ENCODE assay signal across 29 mouse cellular contexts in genomic region chr9:104102901-104103300, GRCm38 (mm10). TPM values are rescaled to one million over a fixed set of nuclear protein-coding genes. Genes with fewer than 3 reads are reported as not detected.
A peak's percentile ranks its signal among the peaks of the same experiment; 100 is the strongest.
DNase-seq lines count a peak whose midpoint lies in the region; ATAC-seq and TF ChIP-seq lines count a peak whose summit lies in the region.
"Had no signal": no experiment of that assay in that cellular context is flagged by ENCODE, and none has a peak within 500 bp of the region (broad histone marks: within the 10 kb centered on the region; RNA-seq: fewer than 3 reads in every experiment).

No protein-coding gene starts in this region.

- H3K4me3 ChIP-seq in embryonic facial prominence, embryonic 14.5 days (ENCODE audit: low read depth, low read length) = no peak overlapping the region
- H3K4me3 ChIP-seq in embryonic facial prominence, embryonic 10.5 days = no peak overlapping the region
- H3K4me3 ChIP-seq in CH12.LX (replicated peaks in 1 of 3; ENCODE audit: low read depth in 2 of 3, low read length in 2 of 3, poor library complexity in 1 of 3) (no peak overlapping the region), ES-E14 (ENCODE audit: insufficient read depth in 1 of 2, low read depth in 1 of 2, low read length in 2 of 2, poor library complexity in 1 of 2, severe bottlenecking in 1 of 2) (peak overlapping the region in 1 of 2 experiments; percentile 7; a peak in 1 of 4 replicates)
- H3K4me3 ChIP-seq in limb, embryonic 15.5 days = no peak overlapping the region
- H3K4me3 ChIP-seq: forebrain, embryonic 10.5 days; heart, adult 2 months; hindbrain, embryonic 12.5 days; megakaryocyte, embryonic 14.5 days; midbrain, embryonic 12.5 days; neural tube, embryonic 13.5 days had no signal

- no peaks in the 10 kb centered on the region for H3K36me3 ChIP-seq in embryonic facial prominence, embryonic 14.5 days (ENCODE audit: control insufficient read depth, insufficient read depth, low read length)
- H3K36me3 ChIP-seq in embryonic facial prominence, embryonic 10.5 days (replicated peaks) = 0 out of 2 replicates have a peak, but pooled peaks cover 2% of the 10 kb centered on the region
- H3K36me3 ChIP-seq in CH12.LX (replicated peaks in 1 of 2; ENCODE audit: control insufficient read depth in 1 of 2, insufficient read depth in 1 of 2, low read length in 1 of 2) = peaks cover 0 to 8% of the 10 kb centered on the region in 2 experiments
- no peaks in the 10 kb centered on the region for H3K36me3 ChIP-seq in ES-E14 (ENCODE audit: control insufficient read depth, insufficient read depth, low read length, poor library complexity, severe bottlenecking)
- H3K36me3 ChIP-seq in limb, embryonic 15.5 days = no peaks in the 10 kb centered on the region
- H3K36me3 ChIP-seq: forebrain, embryonic 10.5 days; hindbrain, embryonic 12.5 days; midbrain, embryonic 12.5 days; neural tube, embryonic 13.5 days had no signal

- no peak for TF ChIP-seq POLR2A in CH12.LX (IDR thresholded peaks at IDR 0.05; ENCODE audit: low read depth, low read length)

- DNase-seq in embryonic facial prominence, embryonic 14.5 days (ENCODE audit: low spot score) = no peak
- DNase-seq in embryonic facial prominence, embryonic 10.5 days (ENCODE audit: low spot score) = no peak
- DNase-seq in CH12.LX (ENCODE audit: extremely low read depth) (peak; percentile 30), ES-E14 (ENCODE audit: low read depth, low spot score) (peak; percentile 63)
- no peak for DNase-seq in c-Kit-positive CD71-positive TER-119-positive erythroid progenitor cells, embryonic 14.5 days (ENCODE audit: low spot score)
- DNase-seq in layer of hippocampus, adult 9-11 months = no peak
- DNase-seq: adrenal gland, adult 8-10 months; cerebellum, adult 11-12 months; cerebellum, postnatal 14 days; gastrocnemius, postnatal 36 days; kidney, adult 8-10 months; layer of hippocampus, postnatal 36 days; lung, postnatal 4 days; right cerebral cortex, postnatal 4 days; thymus, adult 18-20 months; thymus, postnatal 25 days had no signal

- in situ Hi-C loops in CH12.LX (cut with MboI; ENCODE audit: low pct_ligation_motif_present, low pct_unique_long_range_greater_than_20kb, low sequenced_read_pairs) (no loop called here), ES-E14 (cut with MboI; ENCODE audit: low sequenced_read_pairs in 2 of 2, unreplicated experiment in 2 of 2) (no loop called here)

- TF ChIP-seq RAD21 in CH12.LX (IDR thresholded peaks at IDR 0.05; ENCODE audit: low read depth, low read length) = no peak

- TF ChIP-seq EP300 in CH12.LX (IDR thresholded peaks at IDR 0.05; ENCODE audit: low read length) = 0 out of 2 replicates have a peak, but pooled peaks have one; percentile 40

- ATAC-seq in embryonic facial prominence, embryonic 14.5 days (ENCODE audit: low read depth) = no peak
- no peak for ATAC-seq in limb, embryonic 15.5 days (ENCODE audit: insufficient number of reproducible peaks, low FRiP score, low TSS enrichment, low read depth)
- ATAC-seq: activated CD4-positive, CD25-positive, alpha-beta regulatory T cell, adult 4 months; CD4-positive, CD25-positive, alpha-beta regulatory T cell, adult 4 months; forebrain, embryonic 16.5 days had no signal

- H3K27me3 ChIP-seq in embryonic facial prominence, embryonic 14.5 days (replicated peaks; ENCODE audit: control insufficient read depth, insufficient read depth, low read length) = no peaks in the 10 kb centered on the region
- H3K27me3 ChIP-seq in embryonic facial prominence, embryonic 10.5 days (replicated peaks; ENCODE audit: low read depth, poor library complexity, severe bottlenecking) = no peaks in the 10 kb centered on the region
- H3K27me3 ChIP-seq in CH12.LX (replicated peaks) = no peaks in the 10 kb centered on the region
- no peaks in the 10 kb centered on the region for H3K27me3 ChIP-seq in limb, embryonic 15.5 days
- H3K27me3 ChIP-seq: hindbrain, embryonic 12.5 days; megakaryocyte, embryonic 14.5 days; midbrain, embryonic 12.5 days; neural tube, embryonic 13.5 days had no signal

- no peak overlapping the region for H3K4me2 ChIP-seq in embryonic facial prominence, embryonic 14.5 days (ENCODE audit: low read depth, low read length)
- H3K4me2 ChIP-seq in CH12.LX (ENCODE audit: insufficient read depth, low read depth, poor library complexity, severe bottlenecking) = peak overlapping the region; percentile 41; the same call in 1 of the 2 replicates
- H3K4me2 ChIP-seq in limb, embryonic 15.5 days = no peak overlapping the region
- H3K4me2 ChIP-seq: hindbrain, embryonic 12.5 days; liver, embryonic 11.5 days; midbrain, embryonic 12.5 days; neural tube, embryonic 13.5 days had no signal

- H3K27ac ChIP-seq in embryonic facial prominence, embryonic 14.5 days (replicated peaks; ENCODE audit: low read depth, low read length) = 0 out of 2 replicates have a peak overlapping the region, but pooled peaks have one; percentile 40
- no peak overlapping the region for H3K27ac ChIP-seq in embryonic facial prominence, embryonic 10.5 days (replicated peaks)
- no peak overlapping the region for H3K27ac ChIP-seq in CH12.LX (ENCODE audit: insufficient read depth, low read depth)
- no peak overlapping the region; the same call in 1 of the 2 replicates for H3K27ac ChIP-seq in ES-E14 (ENCODE audit: insufficient read depth, low read depth, low read length, poor library complexity, severe bottlenecking)
- H3K27ac ChIP-seq in limb, embryonic 15.5 days = 0 out of 2 replicates have a peak overlapping the region, but pooled peaks have one; percentile 43
- H3K27ac ChIP-seq: forebrain, embryonic 10.5 days; heart, adult 2 months; hindbrain, embryonic 12.5 days; kidney, postnatal 0 days; midbrain, embryonic 12.5 days; neural tube, embryonic 13.5 days; stomach, postnatal 0 days had no signal

- 38% methylated on average over 2 of the region's 2 CpGs for WGBS in embryonic facial prominence, embryonic 14.5 days
- 27% methylated on average over 2 of the region's 2 CpGs for WGBS in embryonic facial prominence, embryonic 10.5 days
- WGBS in limb, embryonic 15.5 days = 55% methylated on average over 2 of the region's 2 CpGs

- H3K79me2 ChIP-seq in CH12.LX (replicated peaks; ENCODE audit: control insufficient read depth, extremely low read depth, insufficient read depth, poor library complexity, severe bottlenecking) = no peaks in the 10 kb centered on the region

- no peak overlapping the region for H3K9ac ChIP-seq in embryonic facial prominence, embryonic 14.5 days (ENCODE audit: low read depth, low read length)
- H3K9ac ChIP-seq in CH12.LX (ENCODE audit: insufficient read depth, low read depth) (no peak overlapping the region), ES-E14 (ENCODE audit: insufficient read depth, low read depth, low read length, poor library complexity, severe bottlenecking) (no peak overlapping the region)
- H3K9ac ChIP-seq in limb, embryonic 15.5 days = no peak overlapping the region
- H3K9ac ChIP-seq: hindbrain, embryonic 12.5 days; midbrain, embryonic 12.5 days; neural tube, embryonic 13.5 days had no signal

- no peaks in the 10 kb centered on the region for H3K9me3 ChIP-seq in embryonic facial prominence, embryonic 14.5 days (ENCODE audit: control insufficient read depth, low read length)
- H3K9me3 ChIP-seq in embryonic facial prominence, embryonic 10.5 days = no peaks in the 10 kb centered on the region
- H3K9me3 ChIP-seq in CH12.LX (replicated peaks; ENCODE audit: low read length) = no peaks in the 10 kb centered on the region
- H3K9me3 ChIP-seq in ES-E14 (ENCODE audit: control insufficient read depth, insufficient read depth, low read depth, low read length) = no peaks in the 10 kb centered on the region
- H3K9me3 ChIP-seq in limb, embryonic 15.5 days = no peaks in the 10 kb centered on the region
- H3K9me3 ChIP-seq: forebrain, embryonic 10.5 days; hindbrain, embryonic 12.5 days; megakaryocyte, embryonic 14.5 days; midbrain, embryonic 12.5 days; neural tube, embryonic 13.5 days had no signal

- TF ChIP-seq CTCF in CH12.LX (conservative IDR thresholded peaks at IDR 0.05 in 1 of 2, IDR thresholded peaks at IDR 0.05 in 1 of 2; ENCODE audit: low read depth in 2 of 2, low read length in 2 of 2) = no peak

- H3K4me1 ChIP-seq in embryonic facial prominence, embryonic 14.5 days (ENCODE audit: control insufficient read depth, insufficient read depth, low read length) = peaks cover 12% of the 10 kb centered on the region
- peaks cover 3% of the 10 kb centered on the region; the same call in 1 of the 2 replicates for H3K4me1 ChIP-seq in embryonic facial prominence, embryonic 10.5 days
- H3K4me1 ChIP-seq in CH12.LX (ENCODE audit: control insufficient read depth in 1 of 2, insufficient read depth in 2 of 2) = peaks cover 17 to 67% of the 10 kb centered on the region in 2 experiments
- peaks cover 11 to 22% of the 10 kb centered on the region in 2 experiments for H3K4me1 ChIP-seq in ES-E14 (ENCODE audit: control insufficient read depth in 2 of 2, insufficient read depth in 2 of 2, low read length in 2 of 2, poor library complexity in 1 of 2)
- H3K4me1 ChIP-seq in limb, embryonic 15.5 days = peaks cover 7% of the 10 kb centered on the region; the same call in 1 of the 2 replicates
- H3K4me1 ChIP-seq: hindbrain, embryonic 12.5 days; midbrain, embryonic 12.5 days; neural tube, embryonic 13.5 days had no signal

- dilution Hi-C loops in CH12.LX (cut with MboI; ENCODE audit: extremely low pct_ligation_motif_present, extremely low pct_unique_long_range_greater_than_20kb, low sequenced_read_pairs) = no loop called here

RNA-seq across cellular contexts. Expression of gene Ackr4, which starts 23.8 kb away (rescaled TPM):
- 3.2 and 4.4 TPM in 2 replicates for polyA plus RNA-seq in embryonic facial prominence, embryonic 14.5 days (2014; fragmentation: Nextera tagmentation; extraction: Ambion mirVana)
- 0.19 and 0.41 TPM in 2 replicates for polyA plus RNA-seq in embryonic facial prominence, embryonic 10.5 days (2016; fragmentation: Nextera tagmentation; extraction: Ambion mirVana)
- 0.17 and 0.25 TPM in 2 replicates for total RNA-seq in CH12.LX (2012; rRNA removed)
- total RNA-seq in CH12.LX (2014; rRNA removed) = 0.36 and 0.39 TPM in 2 replicates
- 0.33 and 0.49 TPM in 2 replicates for polyA plus RNA-seq in CH12.LX (2012; ENCODE audit: insufficient read length, low read depth)
- 1.1 and 1.3 TPM in 2 replicates for total RNA-seq in ES-E14 (2012; rRNA removed)
- 4.8 and 6.9 TPM in 2 replicates for polyA plus RNA-seq in limb, embryonic 15.5 days (2015; fragmentation: Nextera tagmentation; extraction: Ambion mirVana)
- total RNA-seq: layer of hippocampus, postnatal 36 days had no signal

RNA-seq across cellular contexts. Expression of gene Acad11, which starts 39.7 kb away (rescaled TPM):
- 11.2 and 11.9 TPM in 2 replicates for polyA plus RNA-seq in embryonic facial prominence, embryonic 14.5 days (2014; fragmentation: Nextera tagmentation; extraction: Ambion mirVana)
- polyA plus RNA-seq in embryonic facial prominence, embryonic 10.5 days (2016; fragmentation: Nextera tagmentation; extraction: Ambion mirVana) = 9.7 and 10.2 TPM in 2 replicates
- total RNA-seq in CH12.LX (2012; rRNA removed) (8.0 and 10.0 TPM in 2 replicates), CH12.LX (2014; rRNA removed) (11.2 and 12.1 TPM in 2 replicates), ES-E14 (2012; rRNA removed) (20.2 and 22.4 TPM in 2 replicates)
- polyA plus RNA-seq in CH12.LX (2012; ENCODE audit: insufficient read length, low read depth) = 8.0 and 8.3 TPM in 2 replicates
- polyA plus RNA-seq in limb, embryonic 15.5 days (2015; fragmentation: Nextera tagmentation; extraction: Ambion mirVana) = 12.4 and 12.5 TPM in 2 replicates

RNA-seq across cellular contexts. Expression of gene Uba5, which starts 40.0 kb away (rescaled TPM):
- polyA plus RNA-seq in embryonic facial prominence, embryonic 14.5 days (2014; fragmentation: Nextera tagmentation; extraction: Ambion mirVana) = 67.5 and 69.8 TPM in 2 replicates
- 45.7 TPM in 2 replicates for polyA plus RNA-seq in embryonic facial prominence, embryonic 10.5 days (2016; fragmentation: Nextera tagmentation; extraction: Ambion mirVana)
- total RNA-seq in CH12.LX (2012; rRNA removed) (24.0 and 28.5 TPM in 2 replicates), CH12.LX (2014; rRNA removed) (29.3 and 35.8 TPM in 2 replicates), ES-E14 (2012; rRNA removed) (31.9 and 44.7 TPM in 2 replicates)
- 33.4 and 34.9 TPM in 2 replicates for polyA plus RNA-seq in CH12.LX (2012; ENCODE audit: insufficient read length, low read depth)
- 59.4 and 62.3 TPM in 2 replicates for polyA plus RNA-seq in limb, embryonic 15.5 days (2015; fragmentation: Nextera tagmentation; extraction: Ambion mirVana)

Comparison
In these comparisons a context has a peak if more than half of its experiments do, and no peak if none do; other contexts are left out.
1. H3K27ac ChIP-seq: peak in embryonic facial prominence, embryonic 14.5 days (single experiment) and limb, embryonic 15.5 days (single experiment); none in embryonic facial prominence, embryonic 10.5 days (single experiment), CH12.LX (single experiment) and ES-E14 (single experiment).
2. DNase-seq: peak in CH12.LX (single experiment) and ES-E14 (single experiment); none in embryonic facial prominence, embryonic 14.5 days (single experiment), embryonic facial prominence, embryonic 10.5 days (single experiment), c-Kit-positive CD71-positive TER-119-positive erythroid progenitor cells, embryonic 14.5 days (single experiment) and layer of hippocampus, adult 9-11 months (single experiment).